Mouse (Mus musculus) adrenal gland, postnatal 4 days (tissue): Measurements from ENCODE around the gene Usp44. TPM values are rescaled to one million over a fixed set of nuclear protein-coding genes. Genes with fewer than 3 reads are reported as not detected.

Experiments
- total RNA-seq, 2 experiments: library from RNA; stranded (reverse); gene quantifications; 2 replicates each; pipeline ENCODE4 v1.2.3; 2021

The Usp44 gene
- total RNA-seq, 2 experiments from 2014 or later = 0.11 to 0.20 TPM

Other genes with a start within 250 kb of the Usp44 start
- 10 to 100 TPM; 22.7 to 23.7 TPM for gene Snrpf, start 241.8 kb upstream of the Usp44 start, total RNA-seq
- 10 to 100 TPM; 12.9 to 14.8 TPM for gene Ntn4, start 190.9 kb upstream of the Usp44 start, total RNA-seq
- gene Metap2, start 65.5 kb downstream of the Usp44 start, total RNA-seq = 100 to 1,000 TPM; 217 to 253 TPM
- gene Vezt, start 204.3 kb downstream of the Usp44 start, total RNA-seq = 10 to 100 TPM; 29.0 to 34.7 TPM
- 1 to 10 TPM; 5.8 TPM for gene Fgd6, start 204.4 kb downstream of the Usp44 start, total RNA-seq